Mouse (Mus musculus) layer of hippocampus, adult 18-20 months (tissue): ENCODE results near the gene Atp6v1g3. TPM values are rescaled to one million over a fixed set of nuclear protein-coding genes. Genes with fewer than 3 reads are reported as not detected.

Experiments
- total RNA-seq, 2 experiments: library from RNA; stranded (reverse); gene quantifications; 2 replicates each; pipeline ENCODE4 v1.2.3; 2021

Atp6v1g3 gene
- total RNA-seq, 2 experiments from 2014 or later, result not detected

Other genes starting within 250 kb of the Atp6v1g3 start
- 1 to 10 TPM; 2.2 to 2.8 TPM for gene Ptprc, start 98.0 kb upstream of the Atp6v1g3 start, total RNA-seq